In genomic region chr4:125560806-125561205, GRCm38 (mm10) we compare ENCODE assay signal across 17 mouse cellular contexts.
DNase-seq lines count a peak whose midpoint lies in the region; ATAC-seq and TF ChIP-seq lines count a peak whose summit lies in the region.
"Had no signal": no experiment of that assay in that cellular context is flagged by ENCODE, and none has a peak within 500 bp of the region (broad histone marks: within the 10 kb centered on the region; RNA-seq: fewer than 3 reads in every experiment).

No protein-coding gene starts in this region.

- TF ChIP-seq CTCF in hindbrain, postnatal 0 days (IDR thresholded peaks at IDR 0.05; ENCODE audit: low read depth), result no peak

- H3K9me3 ChIP-seq in hindbrain, embryonic 10.5 days, result no peaks in the 10 kb centered on the region
- no peaks in the 10 kb centered on the region for H3K9me3 ChIP-seq in hindbrain, postnatal 0 days (ENCODE audit: low read length)
- H3K9me3 ChIP-seq in neural tube, embryonic 13.5 days, result no peaks in the 10 kb centered on the region
- H3K9me3 ChIP-seq in neural tube, embryonic 15.5 days (replicated peaks), result no peaks in the 10 kb centered on the region
- H3K9me3 ChIP-seq in forebrain, embryonic 14.5 days (replicated peaks; ENCODE audit: control insufficient read depth, low read length), result no peaks in the 10 kb centered on the region
- H3K9me3 ChIP-seq: embryonic facial prominence, embryonic 10.5 days; heart, embryonic 13.5 days had no signal

- WGBS in hindbrain, embryonic 10.5 days, result 40% methylated on average over 2 of the region's 2 CpGs
- WGBS in hindbrain, postnatal 0 days, result 10% methylated on average over 2 of the region's 2 CpGs
- WGBS in neural tube, embryonic 13.5 days, result 8% methylated on average over 2 of the region's 2 CpGs
- 12% methylated on average over 2 of the region's 2 CpGs for WGBS in neural tube, embryonic 15.5 days
- 12% methylated on average over 2 of the region's 2 CpGs for WGBS in forebrain, embryonic 14.5 days

- ATAC-seq in hindbrain, postnatal 0 days, result no peak
- ATAC-seq in neural tube, embryonic 13.5 days (ENCODE audit: low read depth), result no peak
- no peak for ATAC-seq in neural tube, embryonic 15.5 days (ENCODE audit: low FRiP score)
- peak; percentile 49; the same call in 1 of the 2 replicates for ATAC-seq in forebrain, embryonic 14.5 days
- no peak for ATAC-seq in cerebellum, adult (ENCODE audit: insufficient number of reproducible peaks, low FRiP score, low TSS enrichment)
- ATAC-seq in monocyte, adult 5-6 weeks (replicated peaks; ENCODE audit: insufficient number of reproducible peaks, low FRiP score, low TSS enrichment, poor library complexity, severe bottlenecking), result no peak
- ATAC-seq: activated CD4-positive, CD25-positive, alpha-beta regulatory T cell, adult 4 months; intestine, embryonic 16.5 days; Patski had no signal

- no peaks in the 10 kb centered on the region for H3K36me3 ChIP-seq in hindbrain, embryonic 10.5 days
- no peaks in the 10 kb centered on the region for H3K36me3 ChIP-seq in hindbrain, postnatal 0 days (ENCODE audit: insufficient read depth, low read length)
- no peaks in the 10 kb centered on the region for H3K36me3 ChIP-seq in neural tube, embryonic 13.5 days
- H3K36me3 ChIP-seq in neural tube, embryonic 15.5 days, result no peaks in the 10 kb centered on the region
- H3K36me3 ChIP-seq in forebrain, embryonic 14.5 days (ENCODE audit: control insufficient read depth, insufficient read depth, low read length), result no peaks in the 10 kb centered on the region
- H3K36me3 ChIP-seq: embryonic facial prominence, embryonic 10.5 days; heart, embryonic 13.5 days had no signal

- DNase-seq in hindbrain, embryonic 10.5 days (ENCODE audit: low spot score), result no peak
- no peak for DNase-seq in hindbrain, postnatal 0 days (ENCODE audit: low spot score)
- DNase-seq in forebrain, embryonic 14.5 days (ENCODE audit: low spot score), result peak; percentile 55
- DNase-seq: adrenal gland, postnatal 14 days; cerebellum, adult 2 months; gastrocnemius, postnatal 14 days; heart, postnatal 36 days had no signal

- H3K4me2 ChIP-seq in hindbrain, postnatal 0 days (ENCODE audit: low read depth, low read length), result no peak overlapping the region
- no peak overlapping the region for H3K4me2 ChIP-seq in neural tube, embryonic 13.5 days
- H3K4me2 ChIP-seq in neural tube, embryonic 15.5 days, result no peak overlapping the region
- no peak overlapping the region for H3K4me2 ChIP-seq in forebrain, embryonic 14.5 days (ENCODE audit: low read length)
- H3K4me2 ChIP-seq: heart, embryonic 13.5 days; hindbrain, embryonic 14.5 days had no signal

- no peak overlapping the region for H3K4me3 ChIP-seq in hindbrain, embryonic 10.5 days
- no peak overlapping the region for H3K4me3 ChIP-seq in hindbrain, postnatal 0 days (ENCODE audit: low read length)
- no peak overlapping the region for H3K4me3 ChIP-seq in neural tube, embryonic 13.5 days
- no peak overlapping the region for H3K4me3 ChIP-seq in neural tube, embryonic 15.5 days (replicated peaks)
- no peak overlapping the region for H3K4me3 ChIP-seq in forebrain, embryonic 14.5 days (ENCODE audit: low read depth, low read length)
- H3K4me3 ChIP-seq: embryonic facial prominence, embryonic 10.5 days; heart, embryonic 13.5 days had no signal

- no peaks in the 10 kb centered on the region for H3K27me3 ChIP-seq in hindbrain, embryonic 10.5 days (ENCODE audit: insufficient read depth, poor library complexity, severe bottlenecking)
- H3K27me3 ChIP-seq in hindbrain, postnatal 0 days (ENCODE audit: insufficient read depth, low read length), result no peaks in the 10 kb centered on the region
- 0 out of 2 replicates have a peak, but pooled peaks cover 7% of the 10 kb centered on the region for H3K27me3 ChIP-seq in neural tube, embryonic 13.5 days
- H3K27me3 ChIP-seq in neural tube, embryonic 15.5 days (replicated peaks), result 0 out of 2 replicates have a peak, but pooled peaks cover 3% of the 10 kb centered on the region
- no peaks in the 10 kb centered on the region for H3K27me3 ChIP-seq in forebrain, embryonic 14.5 days (replicated peaks; ENCODE audit: control insufficient read depth, insufficient read depth, low read length)

- peaks cover 54% of the 10 kb centered on the region for H3K4me1 ChIP-seq in hindbrain, embryonic 10.5 days (replicated peaks)
- H3K4me1 ChIP-seq in hindbrain, postnatal 0 days (ENCODE audit: insufficient read depth, low read length), result peaks cover 6% of the 10 kb centered on the region
- H3K4me1 ChIP-seq in neural tube, embryonic 13.5 days (replicated peaks), result peaks cover 79% of the 10 kb centered on the region
- H3K4me1 ChIP-seq in neural tube, embryonic 15.5 days, result peaks cover 64% of the 10 kb centered on the region
- peaks cover 19% of the 10 kb centered on the region for H3K4me1 ChIP-seq in forebrain, embryonic 14.5 days (ENCODE audit: control insufficient read depth, insufficient read depth, low read length)

- H3K9ac ChIP-seq in hindbrain, postnatal 0 days (replicated peaks; ENCODE audit: low read length), result no peak overlapping the region
- H3K9ac ChIP-seq in neural tube, embryonic 13.5 days, result 0 out of 2 replicates have a peak overlapping the region, but pooled peaks have one; percentile 6
- no peak overlapping the region for H3K9ac ChIP-seq in neural tube, embryonic 15.5 days (replicated peaks)
- H3K9ac ChIP-seq in forebrain, embryonic 14.5 days (ENCODE audit: low read length), result no peak overlapping the region
- H3K9ac ChIP-seq: heart, embryonic 13.5 days; hindbrain, embryonic 14.5 days had no signal

- H3K27ac ChIP-seq in hindbrain, embryonic 10.5 days, result 0 out of 2 replicates have a peak overlapping the region, but pooled peaks have one; percentile 6
- no peak overlapping the region for H3K27ac ChIP-seq in hindbrain, postnatal 0 days
- no peak overlapping the region for H3K27ac ChIP-seq in neural tube, embryonic 13.5 days (replicated peaks)
- no peak overlapping the region for H3K27ac ChIP-seq in neural tube, embryonic 15.5 days (replicated peaks)
- H3K27ac ChIP-seq in forebrain, embryonic 14.5 days (ENCODE audit: low read depth, low read length), result no peak overlapping the region
- H3K27ac ChIP-seq: embryonic facial prominence, embryonic 10.5 days; heart, embryonic 13.5 days; hindbrain, embryonic 14.5 days had no signal
